Mouse (Mus musculus): ENCODE measurements around the gene Rab5b.

The Rab5b gene

DNA sequence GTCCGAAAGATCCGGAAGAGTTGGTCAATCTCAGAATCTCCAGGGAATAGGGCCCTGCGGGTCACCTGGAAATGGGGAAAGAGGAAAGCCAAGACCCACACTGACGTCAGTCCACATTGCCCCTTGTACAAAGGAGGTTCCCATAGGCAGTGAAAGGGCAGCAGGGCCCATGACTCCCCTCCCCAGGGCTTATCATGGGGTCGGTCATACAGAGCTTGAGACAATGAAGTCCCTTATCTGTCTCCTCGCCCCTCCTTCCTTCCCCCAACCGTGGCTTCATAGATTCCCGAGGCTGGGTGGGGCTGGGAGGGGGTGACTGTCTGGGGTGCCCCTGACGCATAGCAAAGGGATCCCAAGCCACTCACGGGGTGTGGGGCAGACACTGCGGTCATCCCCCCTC lies 3.5 kb upstream of the Rab5b start:
- DNase-seq (ENCODE audit: low read depth, low spot score): no peak

DNA sequence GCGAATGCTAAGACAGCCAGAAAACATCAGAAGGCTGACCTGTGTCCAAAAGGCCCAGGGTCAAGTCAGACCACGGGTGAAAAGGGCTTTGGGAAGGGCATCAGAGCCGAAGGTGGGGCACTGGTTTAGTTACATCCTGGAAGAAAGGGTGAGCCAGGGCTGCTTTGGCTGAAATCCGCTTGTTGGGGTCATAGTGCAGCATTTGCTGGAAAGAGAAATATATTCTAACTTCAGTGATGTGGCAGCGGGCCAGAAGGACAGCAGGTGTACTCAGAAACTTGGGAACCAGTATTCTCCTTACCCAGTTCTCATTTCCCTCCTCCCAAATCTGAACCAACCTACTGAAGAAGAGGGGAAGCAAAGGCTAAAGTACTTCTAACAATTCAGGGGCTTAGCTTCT lies 2.9 kb upstream of the Rab5b start:
- no peak for DNase-seq (ENCODE audit: low read depth, low spot score)

DNA sequence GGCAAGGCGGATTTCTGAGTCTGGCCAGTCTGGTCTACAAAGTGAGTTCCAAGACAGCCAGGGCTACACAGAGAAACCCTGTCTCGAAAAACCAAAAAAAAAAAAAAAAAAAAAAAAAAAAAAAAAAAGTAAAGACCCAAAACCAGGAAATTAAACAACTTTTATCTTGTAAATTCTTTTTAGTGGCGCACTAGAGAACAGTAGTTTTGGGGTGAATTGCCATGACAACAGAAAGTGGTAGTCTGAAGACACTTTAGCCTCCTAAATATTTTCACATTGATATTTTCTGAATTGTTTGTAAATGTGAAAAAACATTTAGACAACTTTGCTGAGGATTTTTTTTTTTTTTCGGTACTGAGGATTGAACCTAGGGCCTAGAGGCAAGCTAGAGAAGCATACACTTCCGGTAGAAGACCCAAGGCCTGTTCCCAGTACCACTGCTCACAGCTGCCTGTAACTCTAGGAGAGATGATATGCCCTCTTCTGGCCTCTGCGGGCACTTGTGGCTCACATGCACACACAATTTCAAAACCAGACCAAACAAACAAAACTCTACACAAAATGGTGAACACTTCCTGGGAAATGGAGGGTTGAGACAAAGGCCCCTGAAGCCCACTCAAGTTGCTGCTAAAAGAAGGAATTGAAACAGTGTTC lies 1.1 kb upstream of the Rab5b start:
- DNase-seq (ENCODE audit: low read depth, low spot score): peak; percentile 67

DNA sequence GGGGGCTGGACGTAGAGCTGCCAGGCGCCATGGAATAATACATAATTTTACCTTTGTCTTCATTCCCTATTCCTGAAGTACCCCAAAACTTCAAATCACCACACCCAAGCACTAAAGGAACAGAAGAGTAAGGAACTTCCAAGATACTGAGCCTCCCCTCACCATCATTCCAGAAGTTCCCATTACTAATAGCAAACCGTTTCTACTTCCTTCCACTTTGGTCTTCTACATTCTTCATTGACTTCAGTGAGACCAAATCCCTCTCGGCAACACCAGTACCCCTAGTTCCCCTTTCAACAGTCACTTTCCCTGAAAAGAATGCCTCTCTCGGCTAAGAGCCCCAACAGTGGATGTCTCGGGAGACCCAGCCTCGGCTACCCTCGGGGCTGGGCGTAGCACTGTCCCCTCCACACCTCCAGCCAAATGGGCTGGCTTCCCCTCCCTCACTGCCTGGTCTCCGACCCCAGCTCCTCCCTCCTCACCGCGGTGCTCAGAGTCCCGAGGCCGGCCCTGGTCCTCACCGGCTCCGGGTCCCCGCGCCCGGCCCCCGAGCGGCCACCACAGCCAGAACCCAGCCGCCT lies 563 bp downstream of the Rab5b start:
- peak; percentile 54 for DNase-seq (ENCODE audit: low read depth, low spot score)

DNA sequence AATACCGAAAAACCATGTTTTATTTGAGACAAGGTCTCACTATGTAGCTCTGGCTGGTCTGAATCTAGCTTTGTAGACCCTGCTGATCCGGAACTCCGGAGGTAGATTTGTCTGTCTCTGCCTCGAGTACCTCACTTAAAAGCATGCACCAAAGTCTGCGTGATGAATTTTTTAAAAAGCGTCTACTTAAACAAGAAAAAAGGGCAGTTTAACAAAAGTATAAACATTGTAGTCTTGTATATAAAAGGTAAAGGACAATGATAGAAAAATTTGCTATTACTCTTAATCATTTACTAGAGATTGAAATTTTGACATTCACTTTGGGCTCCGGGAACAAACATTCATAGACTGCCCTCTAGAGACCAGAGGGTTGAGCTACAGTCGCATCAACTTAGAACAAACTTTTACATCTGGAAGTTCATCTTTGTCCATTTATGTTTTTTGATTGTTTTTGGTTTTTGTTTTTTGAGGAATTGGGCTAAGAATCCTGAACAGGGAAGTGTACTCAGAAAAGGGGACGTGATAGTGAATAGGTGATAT lies 21.5 kb downstream of the Rab5b start:
- DNase-seq (ENCODE audit: low read depth, low spot score): no peak

DNA sequence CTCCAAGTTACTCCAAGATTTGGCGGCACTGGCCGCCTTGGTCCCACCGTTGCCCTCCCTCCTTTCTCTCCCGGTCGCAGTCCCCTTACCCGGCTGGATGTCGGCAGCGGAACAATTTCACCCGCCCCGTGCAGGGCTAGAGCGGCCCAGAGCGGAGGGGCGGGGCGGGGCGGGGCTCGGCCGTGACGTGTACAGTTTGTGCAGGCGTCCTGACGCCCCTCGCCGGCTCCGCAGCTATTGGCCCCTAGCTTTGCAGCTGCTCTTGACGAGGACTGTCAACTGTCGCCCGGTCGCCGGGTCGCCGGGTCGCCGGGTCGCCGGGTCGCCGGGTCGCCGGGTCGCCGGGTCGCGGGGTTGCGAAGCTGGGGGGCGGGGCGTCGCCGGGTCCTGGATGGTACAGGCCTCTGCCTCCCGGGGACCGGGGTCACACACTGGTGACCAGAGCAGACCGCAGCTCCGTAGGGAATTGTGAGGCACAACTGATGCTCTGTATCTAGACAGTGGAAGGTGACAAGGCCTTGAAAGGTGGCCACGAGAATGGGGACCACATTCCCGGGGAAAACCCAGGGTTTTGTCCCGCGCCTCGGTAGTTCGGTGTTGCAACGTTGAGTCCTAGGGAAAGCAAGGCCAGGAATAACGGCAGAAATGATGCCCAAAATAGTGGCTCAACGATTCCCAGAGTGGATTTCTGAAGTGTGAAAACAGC lies 22.1 kb downstream of the Rab5b start, which contains the start of gene Suox:
Gene Suox, minus strand, starts transcription at position 311 of the 706 bp plus-strand sequence.
- peak; percentile 73 for DNase-seq (ENCODE audit: low read depth, low spot score)

DNA sequence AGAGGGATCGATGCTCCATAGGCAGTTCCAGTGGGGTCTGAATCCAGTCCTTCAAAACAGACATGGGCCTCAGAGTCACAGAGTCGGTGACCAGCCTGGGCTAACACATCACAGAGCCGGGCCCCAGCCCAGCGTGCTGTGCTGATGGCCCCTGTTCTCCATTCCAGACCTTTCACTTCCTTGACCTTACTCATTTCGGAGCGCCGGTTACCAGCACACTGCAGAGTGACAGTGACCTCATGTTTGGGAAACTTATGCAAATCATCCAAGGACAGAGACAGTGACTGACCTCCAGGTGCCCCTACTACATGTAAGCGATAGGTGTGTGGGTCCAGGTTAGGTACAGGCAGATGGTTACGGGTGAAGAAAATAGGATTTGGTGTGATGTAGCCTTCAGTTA lies 24.9 kb downstream of the Rab5b start:
- DNase-seq (ENCODE audit: low read depth, low spot score): no peak

DNA sequence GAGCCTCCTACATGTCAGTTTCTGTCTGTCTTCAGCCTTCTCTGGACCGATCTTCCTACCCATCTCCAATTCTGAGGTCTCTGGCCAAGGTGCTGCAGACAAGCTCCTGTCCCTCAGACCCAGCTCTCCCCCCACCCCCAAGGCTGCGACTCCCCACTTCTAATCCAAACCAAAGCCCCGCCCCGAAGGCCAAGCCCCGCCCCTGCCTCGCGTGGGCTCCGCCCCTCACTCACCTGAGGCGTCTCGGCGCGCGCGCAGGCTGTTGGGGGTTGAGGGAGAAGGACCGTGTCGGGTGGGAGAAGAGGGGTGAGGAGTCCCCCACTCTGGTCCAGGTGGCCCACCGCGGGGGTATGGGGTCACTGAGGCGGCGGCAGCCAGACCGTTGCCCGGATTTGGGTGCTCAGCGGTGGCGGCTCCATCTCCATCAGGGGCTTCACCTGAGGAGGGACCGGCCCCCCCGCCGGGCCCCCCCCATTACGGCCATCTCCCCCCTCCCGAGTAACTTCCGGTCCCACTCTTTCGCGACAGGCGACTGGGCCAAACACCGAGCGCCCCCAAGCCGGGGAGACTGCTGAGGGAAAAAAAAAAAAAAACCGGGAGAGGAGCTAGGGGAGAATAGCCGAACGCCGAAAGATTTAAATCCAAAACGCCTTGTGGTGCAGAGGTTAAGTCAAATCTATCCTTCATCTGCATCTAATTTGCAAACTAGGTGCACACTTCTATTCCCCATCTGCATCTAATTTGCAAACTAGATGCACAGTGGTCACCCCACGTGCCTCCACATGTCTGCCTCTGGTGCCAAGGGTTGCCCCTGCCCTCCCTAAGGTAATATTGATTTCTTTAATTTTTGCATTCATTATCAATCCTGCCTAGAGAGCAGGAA lies 27.0 kb downstream of the Rab5b start:
- DNase-seq (ENCODE audit: low read depth, low spot score): peak; percentile 86

DNA sequence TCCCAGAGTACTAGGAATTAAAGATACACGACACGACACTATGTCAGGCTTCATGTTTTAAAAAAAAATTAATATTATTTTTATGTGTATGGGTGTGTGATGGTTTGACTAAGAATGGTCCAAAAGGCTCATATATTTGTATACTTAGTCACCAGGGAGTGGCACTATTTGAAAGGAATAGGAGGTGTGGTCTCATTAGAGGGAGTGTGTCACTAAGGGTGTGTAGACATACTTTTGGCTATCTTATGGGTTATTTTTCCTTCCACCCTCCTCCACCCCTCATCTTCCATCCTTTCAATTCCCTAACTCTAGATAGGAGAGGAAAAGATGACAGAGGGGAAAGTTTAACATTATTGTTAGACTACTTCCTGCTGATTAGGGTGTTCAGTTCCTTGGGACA lies 30.3 kb downstream of the Rab5b start:
- no peak for DNase-seq (ENCODE audit: low read depth, low spot score)

DNA sequence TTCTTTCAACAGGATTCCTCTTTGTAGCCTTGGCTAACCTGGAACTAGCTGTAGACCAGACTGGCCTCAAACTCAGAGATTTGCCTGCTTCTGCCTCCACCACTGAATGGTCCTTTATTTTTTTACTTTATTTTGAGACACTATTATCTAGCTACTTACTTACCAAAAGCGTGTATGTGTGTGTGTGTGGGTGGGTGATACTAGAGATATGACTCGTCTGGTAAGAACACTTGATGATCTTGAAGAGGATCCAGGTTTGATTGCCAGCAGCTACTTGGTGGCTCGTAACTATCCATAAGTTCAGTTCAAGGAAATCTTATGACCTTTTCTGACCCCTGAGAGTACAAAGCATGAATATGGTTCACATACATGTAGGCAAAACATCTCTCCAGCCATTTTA lies 30.8 kb downstream of the Rab5b start:
- no peak for DNase-seq (ENCODE audit: low read depth, low spot score)

DNA sequence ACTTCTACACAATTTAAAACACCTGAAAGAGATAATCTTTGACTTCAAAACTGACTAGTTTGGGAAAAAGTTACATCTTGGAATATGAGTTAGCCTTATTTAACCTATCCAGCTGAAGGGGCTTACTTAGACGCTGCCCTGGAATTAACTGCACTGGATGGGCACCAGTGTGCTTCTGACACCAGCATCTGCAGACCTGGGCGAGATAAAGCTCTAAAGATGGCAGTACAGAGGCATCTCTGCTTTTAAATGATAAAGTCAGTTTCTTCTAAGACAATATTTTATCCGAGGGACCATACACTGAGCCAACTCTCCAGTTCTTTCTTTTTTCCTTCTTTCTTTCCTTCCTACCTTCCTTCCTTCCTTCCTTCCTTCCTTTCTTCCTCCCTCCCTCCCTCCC lies 31.3 kb downstream of the Rab5b start:
- no peak for DNase-seq (ENCODE audit: low read depth, low spot score)

DNA sequence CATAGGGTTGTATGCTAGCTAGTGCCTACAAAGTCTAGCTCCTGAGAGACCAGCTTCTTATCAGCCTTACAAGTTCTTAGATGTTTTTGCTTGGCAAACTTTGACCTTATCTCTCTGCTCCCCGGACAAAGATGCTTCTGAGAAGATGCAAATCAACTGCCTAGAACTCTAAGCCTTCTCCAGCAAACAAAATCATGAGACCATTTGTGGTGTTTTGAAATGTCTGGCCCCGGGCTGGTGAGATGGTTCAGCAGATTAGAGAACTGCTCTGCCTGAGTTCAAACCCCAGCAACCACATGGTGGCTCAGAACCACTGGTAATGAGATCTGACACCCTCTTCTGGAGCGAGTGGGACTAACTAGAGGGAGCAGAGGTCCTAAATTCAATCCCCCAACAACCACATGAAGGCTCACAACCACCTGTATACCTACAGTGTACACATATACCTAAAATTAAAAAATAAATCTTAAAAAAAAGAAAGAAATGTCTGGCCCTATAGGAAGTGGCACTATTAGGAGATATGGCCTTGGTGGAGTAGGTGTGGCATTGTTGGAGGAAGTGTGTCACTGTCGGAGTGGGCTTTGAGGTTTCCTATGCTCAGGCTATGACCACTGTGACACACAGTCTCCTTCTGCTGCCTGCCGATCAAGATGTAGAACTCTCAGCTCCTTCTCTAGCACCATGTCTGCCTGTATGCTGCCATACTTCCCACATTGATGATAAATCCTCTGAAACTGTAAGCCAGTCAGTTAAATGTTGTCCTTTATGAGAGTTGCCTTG lies 32.4 kb downstream of the Rab5b start:
- no peak for DNase-seq (ENCODE audit: low read depth, low spot score)

DNA sequence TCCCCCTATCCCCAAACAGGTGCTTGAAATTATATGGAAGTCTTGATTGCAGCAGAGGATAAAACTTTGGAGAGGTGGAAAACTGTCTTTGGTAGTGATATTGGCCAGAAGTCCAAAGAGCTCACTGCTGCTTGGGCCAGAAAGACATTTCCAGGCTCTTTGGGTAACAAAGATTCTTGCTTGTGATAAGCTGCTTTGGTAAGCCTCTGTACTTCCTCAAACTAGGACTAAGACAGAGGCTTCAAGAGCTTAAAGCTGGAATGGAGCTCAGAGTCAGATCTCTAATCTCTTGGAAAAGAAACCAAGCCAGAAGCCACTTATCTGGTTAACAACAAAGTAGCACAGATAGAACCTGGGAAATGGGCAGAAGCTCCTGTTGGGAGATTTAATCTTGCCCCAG lies 33.6 kb downstream of the Rab5b start:
- no peak for DNase-seq (ENCODE audit: low read depth, low spot score)

DNA sequence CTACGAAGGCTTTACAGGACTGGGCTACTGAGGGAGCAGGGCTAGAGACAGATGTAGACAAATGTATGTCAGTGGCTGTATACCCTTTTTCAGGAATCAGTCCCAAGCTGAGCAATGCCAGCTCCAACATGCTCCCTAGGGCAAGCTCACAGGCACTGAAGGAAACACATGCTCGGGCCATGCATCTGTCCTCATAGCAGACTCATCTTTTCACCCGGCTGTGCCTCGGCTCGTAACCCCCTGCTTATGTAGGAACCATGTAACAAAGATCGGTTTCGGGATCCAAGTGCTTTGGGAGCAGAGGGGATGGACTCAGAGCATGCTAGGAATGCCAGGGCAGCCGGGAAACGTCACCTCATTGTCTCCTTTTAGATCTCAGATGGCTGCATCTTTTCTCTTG lies 36.6 kb downstream of the Rab5b start:
- no peak for DNase-seq (ENCODE audit: low read depth, low spot score)

DNA sequence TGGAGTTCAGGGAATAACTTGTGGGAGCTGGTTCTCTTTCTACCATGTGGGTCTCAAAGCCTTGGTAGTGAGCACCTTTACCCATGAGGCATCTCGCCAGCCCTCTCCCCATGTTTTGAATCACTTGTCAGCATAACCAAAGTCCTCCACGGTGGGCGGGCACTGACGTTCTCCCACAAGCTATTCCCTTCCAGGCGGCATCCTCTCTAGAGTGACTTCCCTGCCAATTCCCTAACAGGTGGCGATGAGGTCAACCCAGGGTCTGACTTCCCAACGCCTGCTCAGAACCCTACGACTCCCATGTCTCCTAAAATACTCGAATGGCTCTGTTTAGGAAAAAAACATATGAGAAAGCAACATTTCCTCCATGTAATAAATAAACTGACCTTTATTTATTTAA lies 38.2 kb downstream of the Rab5b start:
- no peak for DNase-seq (ENCODE audit: low read depth, low spot score)

DNA sequence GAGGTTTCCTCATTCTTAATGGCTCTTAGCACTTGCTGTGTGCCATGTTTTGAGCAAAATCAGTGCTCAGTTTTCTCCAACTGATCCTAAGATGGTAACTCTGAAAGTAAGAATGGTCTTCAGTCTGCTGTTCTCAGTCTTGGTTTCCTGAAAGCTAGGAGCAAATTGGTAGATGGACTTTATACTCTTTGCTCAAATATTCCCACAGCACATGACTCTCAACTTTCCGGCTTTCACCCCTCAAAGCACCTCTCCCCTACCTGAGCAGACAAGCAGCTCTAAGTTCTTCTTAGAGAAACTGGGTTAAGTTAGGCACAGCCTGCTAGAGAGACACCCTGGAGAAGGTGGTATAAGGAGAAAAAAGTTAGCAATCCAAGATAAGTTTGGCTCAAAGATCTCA lies 39.3 kb downstream of the Rab5b start:
- no peak for DNase-seq (ENCODE audit: low read depth, low spot score)

DNA sequence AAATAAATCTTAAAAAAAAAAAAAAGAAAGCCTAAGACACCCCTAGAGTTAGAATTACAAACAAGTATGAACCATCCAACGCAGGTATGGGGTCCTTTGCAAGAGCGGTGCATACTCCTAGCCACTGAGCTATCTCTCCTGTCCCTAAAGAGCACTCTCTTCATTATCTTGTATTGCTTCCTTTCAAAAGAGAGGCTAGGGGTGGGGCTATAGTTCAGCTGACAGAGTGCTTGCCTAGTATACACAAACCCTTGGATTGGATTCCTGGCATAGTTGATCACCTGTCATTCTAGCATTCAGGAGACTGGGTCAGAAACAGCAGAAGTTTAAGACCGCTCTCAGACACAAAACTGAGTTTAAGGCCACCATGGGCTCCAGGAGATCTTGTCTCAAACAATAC lies 40.8 kb downstream of the Rab5b start:
- DNase-seq (ENCODE audit: low read depth, low spot score): no peak

DNA sequence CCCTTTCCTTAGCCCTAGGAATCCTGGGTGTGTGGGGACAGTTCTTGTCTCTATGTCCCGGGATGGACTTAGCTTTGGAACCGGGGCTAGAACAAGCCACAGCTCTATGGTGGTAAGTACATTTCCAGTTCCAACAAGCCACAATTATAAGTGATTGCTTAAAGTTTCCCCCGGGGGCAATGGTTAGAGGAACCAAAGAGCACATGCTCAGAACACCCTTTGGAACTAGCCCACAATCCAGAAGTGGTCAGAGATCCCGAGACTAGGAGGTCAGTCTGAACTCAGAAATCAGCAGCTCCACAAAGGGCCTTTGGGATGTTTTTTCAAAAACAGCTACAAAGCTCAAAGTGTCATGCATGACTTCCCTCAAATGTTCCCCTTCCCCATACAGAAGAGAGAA lies 42.2 kb downstream of the Rab5b start:
- no peak for DNase-seq (ENCODE audit: low read depth, low spot score)

DNA sequence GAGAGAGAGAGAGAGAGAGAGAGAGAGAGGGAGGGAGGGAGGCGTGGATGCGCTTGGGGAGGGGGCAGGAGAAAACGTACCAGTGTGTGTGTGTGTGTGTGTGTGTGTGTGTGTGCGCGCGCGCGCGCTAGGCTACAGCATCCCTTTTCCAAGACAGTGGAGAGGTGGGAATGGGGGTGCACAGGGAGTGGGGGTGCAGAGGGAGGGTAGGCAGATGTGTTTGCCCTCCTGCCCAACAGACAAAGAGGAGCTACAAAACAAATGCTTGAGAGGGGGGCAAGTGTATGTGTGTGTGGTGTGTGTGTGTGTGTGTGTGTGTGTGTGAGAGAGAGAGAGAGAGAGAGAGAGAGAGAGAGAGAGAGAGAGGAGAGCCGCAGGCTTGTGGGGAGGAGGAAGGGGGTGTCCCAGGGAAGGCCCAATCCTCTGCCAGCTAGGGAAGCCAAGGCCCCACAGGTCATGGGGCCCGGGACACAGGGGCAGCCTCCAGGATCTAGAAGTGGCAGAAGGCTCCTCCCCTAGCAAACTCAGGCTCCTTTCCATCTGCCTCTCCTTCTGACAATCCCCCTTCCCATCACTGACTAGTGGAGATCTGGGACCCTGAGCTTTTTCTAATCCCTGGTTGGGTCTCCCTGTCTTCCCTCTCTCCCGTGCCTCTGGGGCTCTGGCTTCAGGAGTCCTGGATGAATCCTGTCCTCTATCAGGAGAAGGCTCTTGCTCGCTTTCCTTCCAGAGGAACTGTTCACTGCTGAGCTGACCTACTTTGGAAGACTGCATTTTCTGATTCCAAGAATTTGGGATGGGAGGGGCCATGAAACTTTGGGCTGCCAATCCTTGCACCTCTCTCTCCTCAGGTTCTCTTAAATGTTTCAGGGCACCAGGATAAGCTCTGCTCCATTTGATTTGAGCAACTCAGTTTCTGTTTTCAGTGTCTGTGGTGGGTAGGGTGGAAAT lies 49.6 kb downstream of the Rab5b start:
- DNase-seq (ENCODE audit: low read depth, low spot score): no peak

Data from ES-CJ7 (cell line).